Mouse (Mus musculus) CH12.LX (cell line): ENCODE data around the gene Zfp729a. TPM values are rescaled to one million over a fixed set of nuclear protein-coding genes. Genes with fewer than 3 reads are reported as not detected.
A peak's percentile ranks its signal among the peaks of the same experiment; 100 is the strongest.
"Not testable (repeated sequence)": the region's sequence is repeated elsewhere in the genome, so short reads cannot be mapped to it uniquely, and the experiment has no call there.

ENCODE experiments used
- DNase-seq: peaks from one replicate; pipeline ENCODE4 v3.0.0-alpha.2; 2013; ENCODE audit errors: extremely low read depth
- H3K27ac ChIP-seq: 2 replicates; pipeline ENCODE4 v1.5.1; 2012; ENCODE audit warnings: low read depth, mild to moderate bottlenecking, control low read depth, moderate library complexity; ENCODE audit not compliant: insufficient read depth
- H3K27me3 ChIP-seq: replicated peaks from 2 replicates; pipeline ENCODE3; 2012; ENCODE audit warnings: inconsistent platforms
- H3K36me3 ChIP-seq, 2 experiments: replicated peaks in 1 of 2; 2 replicates each; pipeline versions ENCODE3 to v1.6.1; 2012; ENCODE audit warnings: inconsistent platforms in 1 of 2, low read length in 1 of 2, mild to moderate bottlenecking in 1 of 2, mixed read lengths in 1 of 2, moderate library complexity in 1 of 2; ENCODE audit not compliant: control insufficient read depth in 1 of 2, insufficient read depth in 1 of 2
- H3K4me1 ChIP-seq, 2 experiments: 2 replicates each; pipeline ENCODE4 v1.6.1; 2012; ENCODE audit warnings: inconsistent platforms in 1 of 2, moderate library complexity in 1 of 2; ENCODE audit not compliant: insufficient read depth in 2 of 2, control insufficient read depth in 1 of 2
- H3K4me2 ChIP-seq: 2 replicates; pipeline ENCODE4 v1.6.1; 2012; ENCODE audit warnings: low read depth, mild to moderate bottlenecking, control low read depth; ENCODE audit not compliant: poor library complexity, insufficient read depth, severe bottlenecking
- H3K4me3 ChIP-seq, 3 experiments: fragments of 150-350 bp in 1 of 3; sonication (generic) in 1 of 3; replicated peaks in 1 of 3; 2 replicates each; pipeline versions ENCODE3 to v1.5.1; 2011 to 2012; ENCODE audit warnings: low read depth in 2 of 3, low read length in 2 of 3, mild to moderate bottlenecking in 2 of 3, moderate library complexity in 2 of 3, control low read depth in 1 of 3, improper control_type of control experiment in 1 of 3, inconsistent platforms in 1 of 3, mixed read lengths in 1 of 3; ENCODE audit not compliant: poor library complexity in 1 of 3
- H3K79me2 ChIP-seq: replicated peaks from 2 replicates; pipeline ENCODE4 v1.6.1; 2012; ENCODE audit warnings: mild to moderate bottlenecking, moderate library complexity; ENCODE audit not compliant: control insufficient read depth, poor library complexity, insufficient read depth, severe bottlenecking; ENCODE audit errors: extremely low read depth
- H3K9ac ChIP-seq: 2 replicates; pipeline ENCODE4 v1.6.1; 2012; ENCODE audit warnings: low read depth, mild to moderate bottlenecking, control low read depth, moderate library complexity; ENCODE audit not compliant: insufficient read depth
- H3K9me3 ChIP-seq: replicated peaks from 2 replicates; pipeline ENCODE3; 2012; ENCODE audit warnings: low read length, inconsistent platforms, mixed read lengths
- BHLHE40 ChIP-seq: IDR thresholded peaks from 2 replicates; pipeline ENCODE4 v1.6.1; 2011; ENCODE audit warnings: mild to moderate bottlenecking, low read depth, low read length, improper control_type of control experiment
- CHD1 ChIP-seq: IDR thresholded peaks from 2 replicates; pipeline ENCODE4 v1.6.1; 2012; ENCODE audit warnings: low read depth, low read length, improper control_type of control experiment, inconsistent platforms
- CTCF ChIP-seq, 2 experiments: IDR thresholded peaks in 1 of 2; conservative IDR thresholded peaks in 1 of 2; 2 replicates each; pipeline ENCODE4 v1.5.1; 2011 to 2012; ENCODE audit warnings: low read depth in 2 of 2, low read length in 2 of 2, improper control_type of control experiment in 1 of 2, inconsistent platforms in 1 of 2, mild to moderate bottlenecking in 1 of 2, moderate library complexity in 1 of 2
- ELF1 ChIP-seq: IDR thresholded peaks from 2 replicates; pipeline ENCODE4 v1.6.1; 2014; ENCODE audit warnings: low read depth, mild to moderate bottlenecking, inconsistent platforms, low read length, improper control_type of control experiment
- ETS1 ChIP-seq: conservative IDR thresholded peaks from 2 replicates; pipeline ENCODE4 v1.6.1; 2012; ENCODE audit warnings: low read depth, mild to moderate bottlenecking, inconsistent platforms, low read length, improper control_type of control experiment, moderate library complexity
- GABPA ChIP-seq: IDR thresholded peaks from 2 replicates; pipeline ENCODE4 v1.6.1; 2012; ENCODE audit warnings: low read depth, low read length, improper control_type of control experiment, inconsistent platforms; ENCODE audit not compliant: insufficient replicate concordance
- HCFC1 ChIP-seq: IDR thresholded peaks from 2 replicates; pipeline ENCODE4 v1.6.1; 2012; ENCODE audit warnings: low read depth, mild to moderate bottlenecking, inconsistent platforms, low read length, improper control_type of control experiment
- IRF4 ChIP-seq: IDR thresholded peaks from 2 replicates; pipeline ENCODE4 v1.6.1; 2014; ENCODE audit warnings: low read depth, mild to moderate bottlenecking, inconsistent platforms, low read length, improper control_type of control experiment
- JUN ChIP-seq: IDR thresholded peaks from 2 replicates; pipeline ENCODE4 v1.6.1; 2011; ENCODE audit warnings: low read depth, mild to moderate bottlenecking, low read length, improper control_type of control experiment, moderate library complexity; ENCODE audit not compliant: insufficient read depth
- JUND ChIP-seq: conservative IDR thresholded peaks from 2 replicates; pipeline ENCODE4 v1.6.1; 2011; ENCODE audit warnings: low read depth, low read length, improper control_type of control experiment
- KAT2A ChIP-seq: IDR thresholded peaks from 2 replicates; pipeline ENCODE4 v1.6.1; 2012; ENCODE audit warnings: low read length, improper control_type of control experiment, inconsistent platforms; ENCODE audit not compliant: insufficient replicate concordance
- MAFK ChIP-seq: IDR thresholded peaks from 2 replicates; pipeline ENCODE4 v1.6.1; 2011; ENCODE audit warnings: low read length, improper control_type of control experiment; ENCODE audit not compliant: insufficient replicate concordance
- MAX ChIP-seq: IDR thresholded peaks from 2 replicates; pipeline ENCODE4 v1.6.1; 2011; ENCODE audit warnings: low read length, improper control_type of control experiment
- MAZ ChIP-seq: IDR thresholded peaks from 2 replicates; pipeline ENCODE4 v1.6.1; 2012; ENCODE audit warnings: low read depth, mild to moderate bottlenecking, inconsistent platforms, low read length, improper control_type of control experiment, moderate library complexity
- MEF2A ChIP-seq: IDR thresholded peaks from 2 replicates; pipeline ENCODE4 v1.6.1; 2014; ENCODE audit warnings: low read depth, mild to moderate bottlenecking, inconsistent platforms, low read length, improper control_type of control experiment, borderline replicate concordance
- MXI1 ChIP-seq: IDR thresholded peaks from 2 replicates; pipeline ENCODE4 v1.6.1; 2011; ENCODE audit warnings: mild to moderate bottlenecking, low read depth, low read length, improper control_type of control experiment
- MYC ChIP-seq: IDR thresholded peaks from 2 replicates; pipeline ENCODE4 v1.6.1; 2011; ENCODE audit warnings: low read depth, mild to moderate bottlenecking, improper control_type of control experiment, low read length
- NELFE ChIP-seq: IDR thresholded peaks from 2 replicates; pipeline ENCODE4 v1.6.1; 2011; ENCODE audit warnings: low read depth, low read length, improper control_type of control experiment
- PAX5 ChIP-seq: IDR thresholded peaks from 2 replicates; pipeline ENCODE4 v1.6.1; 2012; ENCODE audit warnings: low read length, inconsistent platforms, mixed read lengths
- POLR2A ChIP-seq: IDR thresholded peaks from 2 replicates; pipeline ENCODE4 v1.6.1; 2011; ENCODE audit warnings: low read depth, mild to moderate bottlenecking, improper control_type of control experiment, low read length
- POLR2AphosphoS2 ChIP-seq: IDR thresholded peaks from 2 replicates; pipeline ENCODE4 v1.6.1; 2011; ENCODE audit warnings: low read depth, low read length, improper control_type of control experiment
- SIN3A ChIP-seq: IDR thresholded peaks from 2 replicates; pipeline ENCODE4 v1.6.1; 2012; ENCODE audit warnings: low read length, improper control_type of control experiment, inconsistent platforms
- SMC3 ChIP-seq: IDR thresholded peaks from 2 replicates; pipeline ENCODE4 v1.6.1; 2011; ENCODE audit warnings: low read depth, low read length, improper control_type of control experiment
- TBP ChIP-seq: conservative IDR thresholded peaks from 2 replicates; pipeline ENCODE4 v1.6.1; 2011; ENCODE audit warnings: low read depth, low read length, improper control_type of control experiment
- TCF12 ChIP-seq: IDR thresholded peaks from 2 replicates; pipeline ENCODE4 v1.6.1; 2014; ENCODE audit warnings: low read depth, mild to moderate bottlenecking, inconsistent platforms, low read length, improper control_type of control experiment
- UBTF ChIP-seq: IDR thresholded peaks from 2 replicates; pipeline ENCODE4 v1.6.1; 2012; ENCODE audit warnings: low read depth, mild to moderate bottlenecking, inconsistent platforms, low read length, improper control_type of control experiment, moderate library complexity
- ZMIZ1 ChIP-seq: IDR thresholded peaks from 2 replicates; pipeline ENCODE4 v1.6.1; 2012; ENCODE audit warnings: low read depth, mild to moderate bottlenecking, inconsistent platforms, low read length, improper control_type of control experiment
- ZNF384 ChIP-seq: IDR thresholded peaks from 2 replicates; pipeline ENCODE4 v1.6.1; 2012; ENCODE audit warnings: low read depth, low read length, improper control_type of control experiment, inconsistent platforms
- dilution Hi-C: fragments of 300-500 bp; cut with MboI; formaldehyde crosslinking; loops from 2 replicates; pipeline ENCODE4 v1.14.3; 2020; ENCODE audit warnings: low sequenced_read_pairs; ENCODE audit not compliant: extremely low pct_unique_long_range_greater_than_20kb, extremely low pct_ligation_motif_present
- in situ Hi-C: fragments of 300-500 bp; cut with MboI; formaldehyde crosslinking; loops from 3 replicates; pipeline ENCODE4 v1.14.3; 2019; ENCODE audit warnings: low sequenced_read_pairs, low pct_ligation_motif_present, low pct_unique_long_range_greater_than_20kb, mixed read lengths
- polyA plus RNA-seq: library from polyadenylated mRNA; unstranded; fragments of >175 nt; gene quantifications from 2 replicates; pipeline ENCODE4 v1.2.1, GENCODE M21; 2012; ENCODE audit warnings: low read depth; ENCODE audit not compliant: insufficient read length
- total RNA-seq, 2 experiments: library from RNA; depleted of rRNA; stranded (reverse); fragments of 300-350 nt in 1 of 2; fragments of >200 nt in 1 of 2; gene quantifications; 2 replicates each; pipeline ENCODE4 v1.2.3; 2012 to 2014

The Zfp729a gene
- total and polyA plus RNA-seq, 3 experiments = 3.7 to 11.2 (median 4.6) TPM

- in situ Hi-C loops, H3K4me1 ChIP-seq, H3K79me2 ChIP-seq, H3K27ac ChIP-seq: not testable (repeated sequence)
- peak overlapping the region; percentile 64 for H3K4me2 ChIP-seq
- TF ChIP-seq TBP = peak; percentile 64; the same call in 1 of the 2 replicates
- peak; percentile 92 for TF ChIP-seq ZNF384
- TF ChIP-seq MAX = peak; percentile 97
- TF ChIP-seq MXI1 = peak; percentile 82; the same call in 1 of the 2 replicates
- peak; percentile 95 for TF ChIP-seq SIN3A
- TF ChIP-seq ELF1 = peak; percentile 89
- TF ChIP-seq KAT2A = peak; percentile 96
- peak; percentile 92 for TF ChIP-seq HCFC1
- peak; percentile 53 for TF ChIP-seq NELFE
- TF ChIP-seq GABPA = peak; percentile 46; the same call in 1 of the 2 replicates
- TF ChIP-seq BHLHE40 = peak; percentile 73
- peak; percentile 17 for TF ChIP-seq SMC3
- peak; percentile 89 for TF ChIP-seq MYC
- TF ChIP-seq TCF12 = peak; percentile 71; the same call in 1 of the 2 replicates
- TF ChIP-seq IRF4 = peak; percentile 26; the same call in 1 of the 2 replicates
- peak; percentile 56 for TF ChIP-seq POLR2A
- TF ChIP-seq MAZ = 0 out of 2 replicates have a peak, but pooled peaks have one; percentile 42
- TF ChIP-seq, all 38 proteins: peak for 17; not testable (repeated sequence) for 21
- dilution Hi-C loops, H3K27me3 ChIP-seq, H3K36me3 ChIP-seq, H3K9me3 ChIP-seq: not testable (repeated sequence)
- DNase-seq = peak; percentile 87
- H3K4me3 ChIP-seq = peak overlapping the region; percentile 56 to 99 (median 89)
- peak overlapping the region; percentile 78 for H3K9ac ChIP-seq
Observed at GRCm38 (mm10) chr13:67682959-67683735, 45.6 kb upstream of the Zfp729a start.

- Histone ChIP-seq H3K79me2 (no peaks in the 10 kb centered on the region), H3K27ac (no peak overlapping the region), H3K36me3 (peaks cover 0 to 2% of the 10 kb centered on the region in 2 experiments), H3K4me2 (no peak overlapping the region), H3K9me3 (no peaks in the 10 kb centered on the region), H3K9ac (no peak overlapping the region), H3K4me1 (peaks cover 0 to 8% of the 10 kb centered on the region in 2 experiments; a peak in 2 of 4 replicates), H3K27me3 (no peaks in the 10 kb centered on the region), H3K4me3 (no peak overlapping the region)
- dilution Hi-C loops = no loop called here
- in situ Hi-C loops = no loop called here
- DNase-seq = peak; percentile 13
- TF ChIP-seq MAX (no peak), CTCF (conservative IDR thresholded peaks at IDR 0.05 in 1 of 2, IDR thresholded peaks at IDR 0.05 in 1 of 2; ENCODE audit: low read depth in 2 of 2, low read length in 2 of 2) (no peak), MYC (no peak), TBP (no peak), UBTF (no peak), POLR2A (no peak), JUND (no peak), NELFE (no peak), JUN (no peak), MAZ (no peak), ETS1 (no peak), KAT2A (no peak), ZMIZ1 (no peak), MXI1 (no peak), HCFC1 (no peak), CHD1 (no peak), MAFK (no peak), MEF2A (no peak), POLR2AphosphoS2 (no peak), PAX5 (no peak)
Observed at GRCm38 (mm10) chr13:67674902-67675301, 37.3 kb upstream of the Zfp729a start.
